Mouse (Mus musculus) small intestine, adult 2 months (tissue): Measurements from ENCODE around the gene Jag2. TPM values are rescaled to one million over a fixed set of nuclear protein-coding genes. Genes with fewer than 3 reads are reported as not detected.
A peak's percentile ranks its signal among the peaks of the same experiment; 100 is the strongest.

Experiments
- H3K27ac ChIP-seq: fragments of 200-500 bp; 2 replicates; pipeline ENCODE4 v1.5.1; 2012; ENCODE audit warnings: low read depth, low read length, control low read depth, inconsistent platforms; ENCODE audit not compliant: insufficient read depth
- H3K27me3 ChIP-seq: fragments of 200-500 bp; 2 replicates; pipeline ENCODE4 v1.6.1; 2012; ENCODE audit warnings: mild to moderate bottlenecking, moderate library complexity, low read length, inconsistent platforms; ENCODE audit not compliant: control insufficient read depth, insufficient read depth
- H3K36me3 ChIP-seq: fragments of 200-500 bp; 2 replicates; pipeline ENCODE4 v1.6.1; 2012; ENCODE audit warnings: mild to moderate bottlenecking, low read length, control low read depth, inconsistent platforms; ENCODE audit not compliant: control insufficient read depth, insufficient read depth
- H3K4me1 ChIP-seq: fragments of 200-500 bp; 2 replicates; pipeline ENCODE4 v1.6.1; 2012; ENCODE audit warnings: low read length, inconsistent platforms, mixed read lengths; ENCODE audit not compliant: control insufficient read depth, insufficient read depth, insufficient read length
- H3K4me3 ChIP-seq: fragments of 200-500 bp; 2 replicates; pipeline ENCODE4 v1.5.1; 2012; ENCODE audit warnings: low read depth, mild to moderate bottlenecking, control low read depth, inconsistent platforms, low read length, moderate library complexity
- CTCF ChIP-seq: fragments of 200-500 bp; IDR thresholded peaks from 2 replicates; pipeline ENCODE4 v1.5.1; 2012; ENCODE audit warnings: low read depth, mild to moderate bottlenecking, control low read depth, inconsistent platforms, low read length, moderate library complexity, mixed read lengths; ENCODE audit not compliant: insufficient replicate concordance, insufficient read length; ENCODE audit errors: extremely low read depth
- POLR2A ChIP-seq: fragments of 200-500 bp; IDR thresholded peaks from 2 replicates; pipeline ENCODE4 v1.6.1; 2012; ENCODE audit warnings: low read depth, mild to moderate bottlenecking, control low read depth, inconsistent platforms, low read length, moderate library complexity
- WGBS: fragments of 180-500 bp; shearing (Covaris S2); methylation state at CpG from one replicate; pipeline ENCODE4 v1.1.7; 2018; 5-methylcytosine and 5-hydroxymethylcytosine counted together
- polyA plus RNA-seq: library from polyadenylated mRNA; depleted of rRNA; stranded (reverse); fragments of >200 nt; gene quantifications from 2 replicates; pipeline ENCODE4 v1.2.3, GENCODE M21; 2012

Jag2 gene
- polyA plus RNA-seq, 1 experiment, result 9.1 TPM

- WGBS, result 75% methylated on average over 8 of the region's 8 CpGs
- no peaks in the 10 kb centered on the region for H3K27me3 ChIP-seq
- no peaks in the 10 kb centered on the region for H3K36me3 ChIP-seq
- H3K4me1 ChIP-seq, result no peaks in the 10 kb centered on the region
- no peak overlapping the region for H3K27ac ChIP-seq
- TF ChIP-seq POLR2A, result no peak
- TF ChIP-seq CTCF, result no peak
- H3K4me3 ChIP-seq, result no peak overlapping the region
These were observed 25.6 kb downstream of the Jag2 start for GRCm38 (mm10) chr12:112903941-112904340.

DNA sequence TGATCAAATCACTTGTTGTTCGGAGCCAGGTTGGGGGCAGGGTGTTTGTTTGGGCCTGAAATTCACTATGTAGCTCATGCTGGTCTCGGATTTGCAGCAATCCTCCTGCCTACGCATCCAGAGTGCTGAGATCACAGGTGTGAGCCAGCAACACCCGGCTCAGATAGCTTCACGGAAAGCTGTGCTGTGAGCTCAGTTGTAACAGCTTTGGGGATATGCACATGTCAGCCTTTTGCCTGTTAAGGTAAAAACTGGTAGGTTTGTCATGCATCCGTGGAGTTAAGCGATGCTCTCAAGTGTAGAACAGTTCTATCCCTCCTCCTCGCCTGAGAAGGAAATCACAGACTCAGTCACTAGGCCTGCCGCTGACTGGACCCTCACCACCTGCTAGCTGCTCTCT, 28.9 kb downstream of the Jag2 start:
- WGBS, result 83% methylated on average over 9 of the region's 9 CpGs
- TF ChIP-seq POLR2A (no peak), CTCF (no peak)
- H3K4me1 ChIP-seq, result no peaks in the 10 kb centered on the region
- H3K4me3 ChIP-seq, result no peak overlapping the region
- no peak overlapping the region for H3K27ac ChIP-seq
- H3K27me3 ChIP-seq, result no peaks in the 10 kb centered on the region
- no peaks in the 10 kb centered on the region for H3K36me3 ChIP-seq

DNA sequence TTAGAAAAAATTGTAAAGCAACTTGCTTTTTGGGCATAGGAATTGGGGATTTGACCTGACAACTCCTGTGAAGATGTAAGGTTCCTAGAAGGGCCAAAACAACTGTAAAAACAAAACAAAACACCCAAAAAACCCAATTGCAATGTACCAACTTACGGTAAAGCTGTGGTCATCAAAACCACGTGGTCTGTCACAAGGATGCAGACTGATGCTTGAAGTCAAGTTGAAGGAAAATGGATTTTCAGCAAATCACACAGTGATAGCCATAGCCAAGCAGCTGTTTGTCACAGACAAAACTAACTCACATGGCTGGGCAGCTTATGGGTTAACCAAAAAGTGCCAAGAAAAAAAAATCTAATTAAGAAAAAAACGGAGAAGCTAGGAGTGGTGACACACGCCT, 30.6 kb downstream of the Jag2 start:
- H3K4me1 ChIP-seq, result no peaks in the 10 kb centered on the region
- H3K27ac ChIP-seq, result no peak overlapping the region
- H3K36me3 ChIP-seq, result no peaks in the 10 kb centered on the region
- 64% methylated on average over 4 of the region's 4 CpGs for WGBS
- no peaks in the 10 kb centered on the region for H3K27me3 ChIP-seq
- TF ChIP-seq CTCF, result no peak
- no peak overlapping the region for H3K4me3 ChIP-seq

DNA sequence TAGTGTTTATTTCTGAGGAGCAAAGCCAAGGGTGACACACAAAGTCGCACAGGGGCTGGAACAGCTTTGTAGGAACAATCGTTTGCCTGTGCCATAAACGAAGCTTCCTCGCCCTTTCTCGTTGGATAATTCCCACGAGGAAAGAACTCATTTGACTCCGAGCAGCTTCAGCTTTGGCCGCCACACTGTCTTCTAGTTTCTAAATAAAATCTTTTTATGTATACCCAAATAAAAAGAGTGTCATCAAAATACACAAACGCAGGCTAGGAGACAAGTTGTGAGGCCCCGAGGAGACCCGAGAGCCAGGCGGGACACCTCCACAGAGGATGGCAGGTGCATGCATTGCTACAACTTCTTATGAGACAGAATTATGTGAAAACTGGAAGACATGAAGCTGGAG, 31.2 kb downstream of the Jag2 start:
- Histone ChIP-seq H3K4me1 (no peaks in the 10 kb centered on the region), H3K36me3 (no peaks in the 10 kb centered on the region), H3K27ac (no peak overlapping the region), H3K27me3 (no peaks in the 10 kb centered on the region), H3K4me3 (no peak overlapping the region)
- WGBS, result 55% methylated on average over 12 of the region's 12 CpGs
- TF ChIP-seq POLR2A (no peak), CTCF (no peak)

GRCm38 (mm10) chr12:112897522-112898212, 31.9 kb downstream of the Jag2 start:
- 0 out of 2 replicates have a peak overlapping the region, but pooled peaks have one; percentile 20 for H3K27ac ChIP-seq
- no peaks in the 10 kb centered on the region for H3K4me1 ChIP-seq
- no peaks in the 10 kb centered on the region for H3K36me3 ChIP-seq
- H3K27me3 ChIP-seq, result no peaks in the 10 kb centered on the region
- H3K4me3 ChIP-seq, result no peak overlapping the region
- 8% methylated on average over 16 of the region's 16 CpGs for WGBS
- TF ChIP-seq CTCF (no peak), POLR2A (no peak)

- Histone ChIP-seq H3K4me3 (no peak overlapping the region), H3K27ac (peak overlapping the region; percentile 5; the same call in 1 of the 2 replicates)
These were observed 34.6 kb downstream of the Jag2 start for GRCm38 (mm10) chr12:112894969-112895368.

DNA sequence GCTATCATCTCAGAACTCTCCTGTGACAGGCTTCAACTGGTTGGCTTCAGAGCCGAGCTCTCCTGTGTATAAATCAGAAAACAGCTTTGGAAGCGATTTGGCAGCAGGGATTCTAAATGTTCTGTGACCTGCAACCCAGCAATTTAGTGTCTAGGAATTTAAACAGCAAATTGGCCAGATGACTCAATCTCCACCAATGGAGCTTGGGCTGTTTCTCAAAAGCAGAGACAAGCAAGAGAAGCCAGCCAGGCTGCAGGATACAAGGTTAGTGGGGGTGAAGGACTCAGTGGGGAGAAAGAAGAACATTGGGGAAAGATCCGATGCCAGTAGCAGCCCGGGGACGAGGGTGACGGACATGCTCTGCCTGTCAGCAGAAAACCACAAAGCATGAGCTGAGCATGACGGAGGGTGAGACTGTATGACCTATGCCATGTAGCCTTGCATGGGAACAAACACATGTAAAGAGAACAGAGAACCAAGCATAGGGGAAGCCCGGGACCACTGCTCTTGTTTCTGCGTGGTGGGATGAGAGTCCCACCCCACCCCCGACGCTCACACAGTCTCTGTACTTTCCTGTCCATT, 35.2 kb downstream of the Jag2 start:
- no peak overlapping the region for H3K4me3 ChIP-seq
- no peaks in the 10 kb centered on the region for H3K27me3 ChIP-seq
- no peak overlapping the region for H3K27ac ChIP-seq
- no peaks in the 10 kb centered on the region for H3K4me1 ChIP-seq
- no peaks in the 10 kb centered on the region for H3K36me3 ChIP-seq
- 66% methylated on average over 11 of the region's 11 CpGs for WGBS
- no peak for TF ChIP-seq POLR2A
- no peak for TF ChIP-seq CTCF

More at GRCm38 (mm10) chr12:112894969-112895368, 34.6 kb downstream of the Jag2 start:
- Histone ChIP-seq H3K36me3 (no peaks in the 10 kb centered on the region), H3K4me1 (no peaks in the 10 kb centered on the region), H3K27me3 (no peaks in the 10 kb centered on the region)
- TF ChIP-seq CTCF (no peak), POLR2A (no peak)
- 56% methylated on average over 4 of the region's 4 CpGs for WGBS

DNA sequence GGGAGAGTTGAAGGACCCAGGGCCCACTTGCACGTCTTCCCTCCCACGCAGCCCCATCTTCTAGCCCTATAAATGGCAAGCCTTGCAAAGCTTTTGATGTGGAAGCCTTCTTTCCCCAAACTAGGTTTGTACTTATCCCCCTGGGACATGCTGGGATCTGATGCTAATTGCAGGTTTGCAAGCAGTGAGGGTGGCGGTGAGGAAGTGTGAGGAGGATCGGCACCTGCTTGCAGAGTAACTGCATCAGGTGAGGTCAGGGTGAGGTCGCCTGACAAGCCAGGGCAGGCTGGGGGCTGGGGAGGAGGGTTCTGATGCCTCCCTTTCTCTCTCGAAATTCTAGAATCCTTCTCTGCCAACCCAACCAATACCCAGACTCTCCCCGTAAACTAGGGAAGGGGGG, 44.1 kb downstream of the Jag2 start:
- TF ChIP-seq CTCF (no peak), POLR2A (no peak)
- 53% methylated on average over 7 of the region's 7 CpGs for WGBS
- H3K27ac ChIP-seq, result no peak overlapping the region
- H3K4me3 ChIP-seq, result no peak overlapping the region
- no peaks in the 10 kb centered on the region for H3K36me3 ChIP-seq
- H3K27me3 ChIP-seq, result no peaks in the 10 kb centered on the region
- no peaks in the 10 kb centered on the region for H3K4me1 ChIP-seq
